Comparison of ENCODE assay signal across 30 mouse cellular contexts in genomic region chr8:93043083-93043482, GRCm38 (mm10). TPM values are rescaled to one million over a fixed set of nuclear protein-coding genes. Genes with fewer than 3 reads are reported as not detected.
"Had no signal": no experiment of that assay in that cellular context is flagged by ENCODE, and none has a peak within 500 bp of the region (broad histone marks: within the 10 kb centered on the region; RNA-seq: fewer than 3 reads in every experiment).

No protein-coding gene starts in this region.

- H3K4me1 ChIP-seq: liver, embryonic 12.5 days; liver, embryonic 15.5 days; neural tube, embryonic 13.5 days; stomach, embryonic 15.5 days had no signal

- H3K27me3 ChIP-seq: liver, embryonic 12.5 days; liver, embryonic 15.5 days; midbrain, embryonic 13.5 days; neural tube, embryonic 13.5 days; stomach, embryonic 15.5 days had no signal

- ATAC-seq: intestine, postnatal 0 days; liver, embryonic 12.5 days; midbrain, embryonic 13.5 days; midbrain, embryonic 16.5 days had no signal

- H3K36me3 ChIP-seq: liver, embryonic 12.5 days; liver, embryonic 15.5 days; midbrain, embryonic 10.5 days; midbrain, embryonic 13.5 days; neural tube, embryonic 13.5 days; stomach, embryonic 15.5 days had no signal

- H3K9ac ChIP-seq: liver, embryonic 12.5 days; liver, embryonic 15.5 days; midbrain, embryonic 13.5 days; neural tube, embryonic 13.5 days; stomach, embryonic 15.5 days had no signal

- DNase-seq: kidney, adult 2 months; kidney, postnatal 25 days; layer of hippocampus, adult 9-11 months; retina, postnatal 1 day; right cerebral cortex, postnatal 25 days; spleen, adult 18-20 months; thymus, postnatal 25 days had no signal

- H3K27ac ChIP-seq: kidney, postnatal 0 days; layer of hippocampus, adult 2 months; liver, embryonic 12.5 days; liver, embryonic 15.5 days; macrophage; midbrain, embryonic 10.5 days; midbrain, embryonic 13.5 days; neural tube, embryonic 13.5 days; stomach, embryonic 15.5 days had no signal

- H3K9me3 ChIP-seq: liver, embryonic 12.5 days; liver, embryonic 15.5 days; midbrain, embryonic 10.5 days; midbrain, embryonic 13.5 days; neural tube, embryonic 13.5 days; stomach, embryonic 15.5 days had no signal

- H3K4me2 ChIP-seq: liver, embryonic 12.5 days; liver, embryonic 15.5 days; midbrain, embryonic 13.5 days; neural tube, embryonic 13.5 days; stomach, embryonic 15.5 days had no signal

- H3K4me3 ChIP-seq: layer of hippocampus, adult 2 months; liver, embryonic 12.5 days; liver, embryonic 15.5 days; midbrain, embryonic 10.5 days; midbrain, embryonic 13.5 days; myocyte; neural tube, embryonic 13.5 days; stomach, embryonic 15.5 days had no signal

RNA-seq across cellular contexts. Expression of gene Ces1a, which starts 4.9 kb away (rescaled TPM):
- total RNA-seq: layer of hippocampus, adult 2 months; layer of hippocampus, postnatal 25 days; megakaryocyte, adult 5-6 weeks; monocyte, adult 5-6 weeks; neutrophil, adult 5-6 weeks had no signal
- polyA plus RNA-seq: intestine, embryonic 14.5 days; intestine, postnatal 0 days; kidney, adult 2 months; kidney, embryonic 14.5 days; kidney, postnatal 0 days; large intestine, adult 2 months; limb, embryonic 11.5 days; liver, embryonic 12.5 days; liver, embryonic 15.5 days; macrophage; midbrain, embryonic 10.5 days; midbrain, embryonic 13.5 days; midbrain, embryonic 16.5 days; neural tube, embryonic 13.5 days; stomach, embryonic 15.5 days had no signal

RNA-seq across cellular contexts. Expression of gene Ces1b, which starts 36.7 kb away (rescaled TPM):
- total RNA-seq: layer of hippocampus, adult 2 months; layer of hippocampus, postnatal 25 days; left cerebral cortex, adult 18-20 months; left cerebral cortex, postnatal 36 days; megakaryocyte, adult 5-6 weeks; monocyte, adult 5-6 weeks; neutrophil, adult 5-6 weeks had no signal
- polyA plus RNA-seq: intestine, embryonic 14.5 days; intestine, postnatal 0 days; kidney, adult 2 months; kidney, embryonic 14.5 days; kidney, postnatal 0 days; limb, embryonic 11.5 days; limb, embryonic 14.5 days; liver, embryonic 12.5 days; liver, embryonic 15.5 days; macrophage; midbrain, embryonic 10.5 days; midbrain, embryonic 13.5 days; midbrain, embryonic 16.5 days; myocyte; neural tube, embryonic 13.5 days had no signal
